Mouse (Mus musculus) activated CD4-positive, CD25-positive, alpha-beta regulatory T cell, adult 4 months (primary cell): ENCODE data around the gene Myo18a. TPM values are rescaled to one million over a fixed set of nuclear protein-coding genes. Genes with fewer than 3 reads are reported as not detected.

Experiments
- ATAC-seq: one replicate; pipeline ENCODE4 v1.8.0; 2017
- polyA plus RNA-seq, 2 experiments: library from polyadenylated mRNA; unstranded; fragments of 100-300 nt; shearing (Covaris generic); gene quantifications; one replicate each; pipeline ENCODE4 v1.2.1; 2017

Myo18a gene
- polyA plus RNA-seq, 2 experiments from 2014 or later = 22.1 to 29.7 TPM

- ATAC-seq = no peak
These were observed 77.6 kb downstream of the Myo18a start for GRCm38 (mm10) chr11:77840523-77841245.

- ATAC-seq = no peak
These were observed 80.2 kb downstream of the Myo18a start for GRCm38 (mm10) chr11:77843068-77843905.

- ATAC-seq = no peak
These were observed 80.8 kb downstream of the Myo18a start for GRCm38 (mm10) chr11:77843906-77844200.

- ATAC-seq = no peak
These were observed 84.6 kb downstream of the Myo18a start for GRCm38 (mm10) chr11:77847599-77848128.

- no peak for ATAC-seq
These were observed 85.1 kb downstream of the Myo18a start for GRCm38 (mm10) chr11:77848131-77848530.

GRCm38 (mm10) chr11:77849151-77849550 lies 86.1 kb downstream of the Myo18a start:
- no peak for ATAC-seq

GRCm38 (mm10) chr11:77850401-77851244 lies 87.6 kb downstream of the Myo18a start:
- ATAC-seq = no peak

- ATAC-seq = no peak
These were observed 88.5 kb downstream of the Myo18a start for GRCm38 (mm10) chr11:77851483-77852010.

GRCm38 (mm10) chr11:77852195-77852594 lies 89.1 kb downstream of the Myo18a start:
- no peak for ATAC-seq

GRCm38 (mm10) chr11:77852941-77853668 lies 90.1 kb downstream of the Myo18a start:
- ATAC-seq = no peak

- no peak for ATAC-seq
These were observed 91.6 kb downstream of the Myo18a start for GRCm38 (mm10) chr11:77854641-77855040.

GRCm38 (mm10) chr11:77855396-77855795 lies 92.3 kb downstream of the Myo18a start:
- ATAC-seq = no peak

- no peak for ATAC-seq
These were observed 94.0 kb downstream of the Myo18a start for GRCm38 (mm10) chr11:77857089-77857488.

GRCm38 (mm10) chr11:77858589-77858988 lies 95.5 kb downstream of the Myo18a start:
- no peak for ATAC-seq

GRCm38 (mm10) chr11:77860947-77861346 lies 97.9 kb downstream of the Myo18a start:
- no peak for ATAC-seq

- no peak for ATAC-seq
These were observed 99.8 kb downstream of the Myo18a start for GRCm38 (mm10) chr11:77862887-77863286.

GRCm38 (mm10) chr11:77864771-77865170 lies 101.7 kb downstream of the Myo18a start:
- ATAC-seq = no peak

GRCm38 (mm10) chr11:77867419-77868083 lies 104.5 kb downstream of the Myo18a start:
- no peak for ATAC-seq

- no peak for ATAC-seq
These were observed 108.4 kb downstream of the Myo18a start for GRCm38 (mm10) chr11:77871436-77871835.

- no peak for ATAC-seq
These were observed 109.2 kb downstream of the Myo18a start for GRCm38 (mm10) chr11:77872236-77872635.

- no peak for ATAC-seq
These were observed 109.6 kb downstream of the Myo18a start for GRCm38 (mm10) chr11:77872685-77873084.
